Mouse (Mus musculus): ENCODE results near the gene Mest.

Gene Mest

GRCm38 (mm10) chr6:30723331-30723730 lies at the start of gene Mest:
Gene Mest, plus strand, starts transcription at chr6:30723547.
- DNase-seq (ENCODE audit: low read depth, low spot score): no peak

GRCm38 (mm10) chr6:30673764-30674561 lies 49.4 kb upstream of the Mest start:
- no peak for DNase-seq (ENCODE audit: low read depth, low spot score)

- peak; percentile 49 for DNase-seq (ENCODE audit: low read depth, low spot score)
Measured at GRCm38 (mm10) chr6:30674714-30675280, 48.5 kb upstream of the Mest start.

GRCm38 (mm10) chr6:30675281-30675771 lies 48.0 kb upstream of the Mest start:
- peak; percentile 26 for DNase-seq (ENCODE audit: low read depth, low spot score)

- DNase-seq (ENCODE audit: low read depth, low spot score): no peak
Measured at GRCm38 (mm10) chr6:30676506-30676905, 46.8 kb upstream of the Mest start.

GRCm38 (mm10) chr6:30677591-30677990 lies 45.8 kb upstream of the Mest start:
- DNase-seq (ENCODE audit: low read depth, low spot score): no peak

GRCm38 (mm10) chr6:30678482-30678881 lies 44.9 kb upstream of the Mest start:
- DNase-seq (ENCODE audit: low read depth, low spot score): no peak

GRCm38 (mm10) chr6:30679567-30679966 lies 43.8 kb upstream of the Mest start:
- DNase-seq (ENCODE audit: low read depth, low spot score): no peak

GRCm38 (mm10) chr6:30680442-30680841 lies 42.9 kb upstream of the Mest start:
- no peak for DNase-seq (ENCODE audit: low read depth, low spot score)

GRCm38 (mm10) chr6:30681935-30682900 lies 41.1 kb upstream of the Mest start:
- peak; percentile 22 for DNase-seq (ENCODE audit: low read depth, low spot score)

GRCm38 (mm10) chr6:30684570-30684969 lies 38.8 kb upstream of the Mest start:
- DNase-seq (ENCODE audit: low read depth, low spot score): no peak

GRCm38 (mm10) chr6:30687198-30687597 lies 36.1 kb upstream of the Mest start:
- peak; percentile 18 for DNase-seq (ENCODE audit: low read depth, low spot score)

- DNase-seq (ENCODE audit: low read depth, low spot score): no peak
Measured at GRCm38 (mm10) chr6:30692826-30693225, 30.5 kb upstream of the Mest start.

- peak; percentile 94 for DNase-seq (ENCODE audit: low read depth, low spot score)
Measured at GRCm38 (mm10) chr6:30693350-30693991, 29.9 kb upstream of the Mest start, which contains the start of gene Cep41. Gene Cep41, minus strand, starts transcription at chr6:30693749.

- DNase-seq (ENCODE audit: low read depth, low spot score): peak; percentile 72
Measured at GRCm38 (mm10) chr6:30694209-30694608, 29.1 kb upstream of the Mest start.

- DNase-seq (ENCODE audit: low read depth, low spot score): no peak
Measured at GRCm38 (mm10) chr6:30695124-30695523, 28.2 kb upstream of the Mest start.

GRCm38 (mm10) chr6:30697464-30697863 lies 25.9 kb upstream of the Mest start:
- no peak for DNase-seq (ENCODE audit: low read depth, low spot score)

GRCm38 (mm10) chr6:30698036-30698435 lies 25.3 kb upstream of the Mest start:
- no peak for DNase-seq (ENCODE audit: low read depth, low spot score)

- DNase-seq (ENCODE audit: low read depth, low spot score): no peak
Measured at GRCm38 (mm10) chr6:30700182-30700581, 23.2 kb upstream of the Mest start.

GRCm38 (mm10) chr6:30702881-30703280 lies 20.5 kb upstream of the Mest start:
- DNase-seq (ENCODE audit: low read depth, low spot score): no peak

- DNase-seq (ENCODE audit: low read depth, low spot score): no peak
Measured at GRCm38 (mm10) chr6:30703476-30703875, 19.9 kb upstream of the Mest start.

All from telencephalon, adult 2 months (tissue).